Mouse (Mus musculus) embryonic facial prominence, embryonic 14.5 days (tissue): ENCODE measurements around the gene Nat8f1. TPM values are rescaled to one million over a fixed set of nuclear protein-coding genes. Genes with fewer than 3 reads are reported as not detected.
"Not testable (repeated sequence)": the region's sequence is repeated elsewhere in the genome, so short reads cannot be mapped to it uniquely, and the experiment has no call there.

ENCODE experiments used
- ATAC-seq: fragments of 200-750 bp; cut with Nextera tagmentation; 2 replicates; pipeline ENCODE4 v1.8.0; 2017; ENCODE audit warnings: low read depth, moderate number of reproducible peaks, moderate TSS enrichment
- DNase-seq: peaks from one replicate; pipeline ENCODE4 v3.0.0-alpha.2; 2015; ENCODE audit warnings: low spot score
- H3K27ac ChIP-seq: fragments of 300-500 bp; sonication (generic); replicated peaks from 2 replicates; pipeline ENCODE4 v1.5.1; 2014; ENCODE audit warnings: low read depth, mild to moderate bottlenecking, low read length, moderate library complexity
- H3K27me3 ChIP-seq: fragments of 300-500 bp; sonication (generic); replicated peaks from 2 replicates; pipeline ENCODE4 v1.6.1; 2014; ENCODE audit warnings: low read length; ENCODE audit not compliant: control insufficient read depth, insufficient read depth
- H3K36me3 ChIP-seq: fragments of 300-500 bp; sonication (generic); 2 replicates; pipeline ENCODE4 v1.6.1; 2014; ENCODE audit warnings: low read length, mixed read lengths; ENCODE audit not compliant: control insufficient read depth, insufficient read depth
- H3K4me1 ChIP-seq: fragments of 300-500 bp; sonication (generic); 2 replicates; pipeline ENCODE4 v1.6.1; 2014; ENCODE audit warnings: antibody characterized with exemption, low read length; ENCODE audit not compliant: control insufficient read depth, insufficient read depth
- H3K4me2 ChIP-seq: fragments of 300-500 bp; sonication (generic); 2 replicates; pipeline ENCODE4 v1.6.1; 2014; ENCODE audit warnings: low read depth, mild to moderate bottlenecking, low read length, moderate library complexity, mixed read lengths
- H3K4me3 ChIP-seq: fragments of 300-500 bp; sonication (generic); 2 replicates; pipeline ENCODE4 v1.5.1; 2014; ENCODE audit warnings: low read depth, mild to moderate bottlenecking, low read length
- H3K9ac ChIP-seq: fragments of 300-500 bp; sonication (generic); 2 replicates; pipeline ENCODE4 v1.6.1; 2014; ENCODE audit warnings: low read depth, mild to moderate bottlenecking, low read length, moderate library complexity, mixed read lengths
- H3K9me3 ChIP-seq: fragments of 300-500 bp; sonication (generic); 2 replicates; pipeline ENCODE4 v1.6.1; 2016; ENCODE audit warnings: low read length; ENCODE audit not compliant: control insufficient read depth
- WGBS: fragments of 180-500 bp; shearing (Covaris S2); extraction: QIAGEN DNeasy Blood & Tissue Kit; methylation state at CpG from one replicate; pipeline ENCODE4 v1.1.7; 2014; 5-methylcytosine and 5-hydroxymethylcytosine counted together
- polyA plus RNA-seq: library from polyadenylated mRNA; unstranded; fragments of >200 nt; fragmentation: Nextera tagmentation; extraction: Ambion mirVana; gene quantifications from 2 replicates; pipeline ENCODE4 v1.2.1, GENCODE M21; 2014

Nat8f1 gene
- polyA plus RNA-seq, 1 experiment from 2014 or later = 4.2 TPM

DNA sequence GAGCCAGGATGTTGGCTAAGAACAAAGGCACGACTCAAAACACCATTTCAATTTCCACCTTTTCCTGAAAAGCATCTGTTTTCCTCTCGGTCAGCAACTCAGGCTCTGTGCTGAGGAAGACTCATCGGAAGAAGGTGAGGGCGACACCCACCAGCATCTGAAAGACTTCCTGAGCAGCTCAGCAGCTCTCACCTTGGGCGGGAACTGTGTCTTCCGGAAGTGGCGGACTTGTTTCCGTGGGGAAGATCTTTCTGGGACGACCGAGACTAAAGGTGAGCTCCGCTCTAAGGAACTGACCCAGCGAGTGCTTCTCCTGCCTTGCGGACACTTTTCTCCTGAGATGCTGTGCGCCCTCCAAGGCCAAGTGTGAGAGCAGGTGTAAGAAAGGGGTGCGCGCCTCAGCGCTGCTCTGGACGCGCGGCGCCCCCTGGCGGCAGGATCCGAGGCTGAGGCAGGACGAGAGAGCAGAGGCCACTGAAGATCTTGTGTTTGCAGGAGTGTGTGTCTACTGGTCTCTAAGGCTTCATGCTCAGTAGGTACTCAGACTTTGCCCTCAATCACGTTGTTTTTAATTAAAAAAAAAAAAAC lies 20.3 kb downstream of the Nat8f1 start:
- H3K36me3 ChIP-seq, ATAC-seq, H3K9ac ChIP-seq, DNase-seq, H3K27ac ChIP-seq, H3K4me1 ChIP-seq, H3K27me3 ChIP-seq, H3K4me3 ChIP-seq, H3K4me2 ChIP-seq: not testable (repeated sequence)
- WGBS = 73% methylated on average over 25 of the region's 25 CpGs
- H3K9me3 ChIP-seq = peaks cover 18% of the 10 kb centered on the region

DNA sequence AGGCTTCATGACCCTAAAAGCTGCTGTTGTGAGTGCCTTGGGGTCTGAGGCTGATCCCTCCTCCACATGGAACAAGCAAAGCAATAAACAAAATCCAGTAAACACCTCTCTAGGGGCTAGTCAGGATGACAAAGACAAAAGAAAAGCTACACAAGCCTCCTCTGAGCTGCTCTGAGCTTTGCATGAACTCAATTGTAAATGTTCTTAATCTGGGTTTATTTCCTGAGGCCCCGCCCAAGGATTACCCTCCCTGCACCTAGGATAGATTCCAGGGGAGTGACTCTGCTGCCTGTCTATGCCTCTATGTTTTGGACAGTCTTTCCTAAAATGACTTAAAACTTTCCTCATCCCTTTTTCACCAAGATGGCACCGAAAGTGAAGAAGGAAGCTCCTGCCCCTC lies 26.5 kb downstream of the Nat8f1 start:
- Histone ChIP-seq H3K4me3 (no peak overlapping the region), H3K27me3 (no peaks in the 10 kb centered on the region), H3K27ac (no peak overlapping the region), H3K36me3 (no peaks in the 10 kb centered on the region), H3K9ac (no peak overlapping the region), H3K9me3 (peaks cover 24% of the 10 kb centered on the region), H3K4me1 (no peaks in the 10 kb centered on the region), H3K4me2 (no peak overlapping the region)
- ATAC-seq (no peak), DNase-seq (no peak)
- WGBS = 85% methylated on average over 2 of the region's 2 CpGs

DNA sequence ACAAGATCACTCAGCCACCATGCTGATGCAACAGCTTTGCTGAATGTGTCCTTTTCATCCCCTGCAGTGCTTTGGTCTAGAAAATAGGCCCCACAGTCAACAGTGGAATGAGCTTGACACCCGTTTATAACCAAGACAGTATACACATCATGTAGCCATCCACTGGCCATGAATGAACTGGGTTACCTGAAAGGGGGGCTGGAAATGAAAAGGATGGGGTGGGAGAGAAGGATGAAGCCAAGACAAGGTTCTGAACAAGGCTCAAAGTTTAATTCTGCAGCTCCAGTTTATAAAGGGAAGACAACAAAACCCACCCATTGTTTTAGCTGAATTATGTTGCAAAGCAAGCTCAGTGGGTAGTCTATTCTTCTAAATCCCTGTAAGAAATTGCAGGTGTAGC lies 31.2 kb downstream of the Nat8f1 start:
- H3K9ac ChIP-seq = no peak overlapping the region
- H3K27me3 ChIP-seq = no peaks in the 10 kb centered on the region
- WGBS = 83% methylated on average over 1 of the region's 1 CpGs
- DNase-seq (no peak), ATAC-seq (no peak)
- peaks cover 23% of the 10 kb centered on the region for H3K9me3 ChIP-seq
- H3K4me2 ChIP-seq = no peak overlapping the region
- H3K27ac ChIP-seq = no peak overlapping the region
- H3K4me1 ChIP-seq = no peaks in the 10 kb centered on the region
- H3K36me3 ChIP-seq = no peaks in the 10 kb centered on the region
- no peak overlapping the region for H3K4me3 ChIP-seq

DNA sequence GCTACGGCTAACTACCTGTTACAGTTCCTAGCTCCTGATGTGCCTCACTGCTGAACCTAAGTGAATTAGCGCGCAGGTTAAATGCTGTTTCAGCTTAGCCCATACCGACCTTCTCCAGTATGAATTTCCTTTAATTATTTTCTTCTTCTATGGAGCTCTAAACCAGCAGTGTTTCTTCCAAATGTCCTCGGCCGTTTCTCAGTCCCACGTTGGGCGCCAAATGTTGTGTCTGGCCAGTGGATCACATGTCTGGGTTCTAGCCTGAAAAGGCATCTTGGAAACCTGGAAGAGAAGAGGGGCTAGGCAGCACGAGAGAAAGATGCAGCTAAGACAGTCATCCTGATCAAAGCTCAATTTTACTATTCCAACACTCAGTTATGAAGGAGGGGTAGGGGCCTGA lies 32.2 kb downstream of the Nat8f1 start:
- not testable (repeated sequence) for H3K4me2 ChIP-seq, ATAC-seq, H3K4me3 ChIP-seq, H3K9ac ChIP-seq, H3K36me3 ChIP-seq, H3K27ac ChIP-seq, H3K4me1 ChIP-seq, DNase-seq, H3K27me3 ChIP-seq
- WGBS = 89% methylated on average over 9 of the region's 9 CpGs
- peaks cover 23% of the 10 kb centered on the region for H3K9me3 ChIP-seq

DNA sequence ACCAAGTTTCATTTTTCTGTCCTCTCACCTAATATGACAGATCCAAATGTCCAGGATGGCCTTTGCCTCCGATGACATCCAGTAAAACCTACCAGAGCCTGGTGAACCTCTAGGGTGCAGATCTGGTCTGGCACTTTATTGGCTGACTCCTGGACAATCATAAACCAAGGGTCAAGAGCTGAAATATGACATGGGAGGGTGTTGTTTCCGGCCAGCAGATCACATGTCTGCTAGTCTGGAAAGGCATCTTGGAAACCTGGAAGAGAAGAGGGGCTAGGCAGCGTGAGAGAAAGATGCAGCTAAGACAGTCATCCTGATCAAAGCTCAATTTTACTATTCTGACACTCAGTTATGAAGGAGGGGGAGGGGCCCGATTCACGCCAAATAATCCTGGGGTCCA lies 46.5 kb downstream of the Nat8f1 start, which contains the start of gene Nat8f2:
Nat8f2 (minus strand) TSS at position 153 of the 400 bp plus-strand sequence.
- H3K27ac ChIP-seq, H3K9me3 ChIP-seq, H3K27me3 ChIP-seq, H3K9ac ChIP-seq, DNase-seq, H3K4me1 ChIP-seq, H3K4me2 ChIP-seq, H3K36me3 ChIP-seq, H3K4me3 ChIP-seq, ATAC-seq: not testable (repeated sequence)
- 81% methylated on average over 5 of the region's 5 CpGs for WGBS

DNA sequence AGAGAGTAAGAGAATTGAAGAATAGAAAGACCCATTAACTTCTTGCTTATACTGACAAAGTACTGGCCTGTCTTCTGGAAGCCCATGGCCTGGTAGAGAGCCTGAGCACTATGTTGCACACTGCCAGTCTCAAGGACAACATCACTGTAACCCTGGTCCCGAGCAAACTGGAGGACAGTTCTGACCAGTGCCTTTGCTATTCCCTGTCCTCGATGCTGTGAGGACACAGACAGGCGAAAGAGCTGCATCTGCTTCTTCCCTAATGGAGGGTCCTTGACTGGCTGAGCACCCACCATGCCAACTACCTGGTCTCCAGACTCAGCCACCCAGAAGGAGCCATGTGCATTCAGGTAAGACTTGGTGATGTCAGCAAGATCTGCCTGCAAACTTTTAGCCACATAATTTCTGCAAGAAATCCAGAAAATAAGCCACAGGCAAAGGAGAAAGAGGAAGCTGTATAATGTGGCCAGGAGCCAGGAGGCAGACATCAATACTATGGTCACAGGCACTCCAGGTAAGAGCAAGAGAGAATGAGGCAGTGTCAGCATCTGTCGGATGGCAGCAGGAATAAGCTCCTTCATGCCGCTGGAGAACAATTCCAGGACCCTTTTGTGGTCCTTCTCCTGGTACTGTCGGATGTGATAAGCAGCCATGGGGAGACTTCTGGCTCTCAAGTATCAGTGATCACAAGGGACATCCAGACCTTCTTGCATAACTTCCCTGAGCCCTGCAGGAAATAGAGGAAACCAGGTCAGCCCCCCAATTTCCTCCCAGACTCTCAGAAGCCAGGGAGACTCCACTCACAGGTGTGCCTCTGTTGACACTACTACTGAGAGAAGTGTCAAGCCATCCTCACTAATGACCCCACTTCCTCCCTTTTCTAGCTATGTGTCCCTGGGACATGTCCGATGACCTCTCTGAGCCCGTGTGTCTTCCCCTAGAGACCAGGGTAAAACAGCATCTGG lies 47.5 kb downstream of the Nat8f1 start:
- no peak overlapping the region for H3K27ac ChIP-seq
- H3K36me3 ChIP-seq = no peaks in the 10 kb centered on the region
- H3K9ac ChIP-seq = no peak overlapping the region
- no peak overlapping the region for H3K4me2 ChIP-seq
- H3K9me3 ChIP-seq = no peaks in the 10 kb centered on the region
- DNase-seq (no peak), ATAC-seq (no peak)
- H3K4me1 ChIP-seq = no peaks in the 10 kb centered on the region
- WGBS = 66% methylated on average over 8 of the region's 8 CpGs
- no peak overlapping the region for H3K4me3 ChIP-seq
- H3K27me3 ChIP-seq = no peaks in the 10 kb centered on the region

DNA sequence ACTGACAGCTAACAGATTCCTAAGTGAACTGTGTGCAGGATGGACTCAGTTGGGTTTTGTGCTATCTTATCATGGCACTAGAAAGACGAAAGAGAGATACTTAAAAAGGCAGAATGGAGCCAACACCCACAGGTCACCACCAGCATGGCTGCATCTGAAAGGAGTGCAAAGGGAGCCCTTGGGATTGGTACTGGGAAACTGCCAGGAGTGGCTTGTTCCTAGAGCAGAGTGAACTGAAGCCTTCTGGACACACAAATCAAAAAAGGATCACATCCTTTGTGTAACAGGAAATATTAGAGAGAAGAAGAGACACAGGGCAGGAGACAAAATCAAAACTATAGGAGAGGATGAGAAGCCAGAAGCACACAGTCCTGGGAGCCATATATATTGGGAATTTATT lies 48.5 kb downstream of the Nat8f1 start:
- not testable (repeated sequence) for H3K27me3 ChIP-seq, H3K4me2 ChIP-seq, H3K36me3 ChIP-seq, DNase-seq, ATAC-seq, H3K9me3 ChIP-seq, H3K4me1 ChIP-seq, H3K27ac ChIP-seq, H3K4me3 ChIP-seq, H3K9ac ChIP-seq
- 67% methylated on average over 1 of the region's 1 CpGs for WGBS

DNA sequence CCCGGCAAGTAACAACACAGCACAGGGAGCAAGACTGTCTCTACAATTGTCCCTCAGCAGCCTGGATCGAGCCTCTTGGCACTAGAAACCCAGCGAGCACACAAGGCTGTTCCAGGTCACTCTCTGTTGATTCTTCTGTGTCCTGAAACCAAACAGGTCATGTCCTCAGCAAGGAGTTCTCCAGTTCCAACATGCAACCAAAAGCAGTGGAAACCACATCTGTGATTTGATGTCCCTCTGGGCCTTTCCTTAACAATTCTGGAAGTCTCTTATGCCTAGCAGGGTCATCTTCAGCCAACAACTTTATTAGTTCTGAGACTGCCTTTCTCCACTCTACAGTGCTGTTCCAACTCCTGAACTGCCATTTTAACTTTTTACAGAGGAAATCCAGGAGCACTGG lies 49.3 kb downstream of the Nat8f1 start:
- not testable (repeated sequence) for H3K4me3 ChIP-seq, ATAC-seq, H3K9me3 ChIP-seq, H3K27me3 ChIP-seq, DNase-seq, H3K27ac ChIP-seq, H3K9ac ChIP-seq, H3K36me3 ChIP-seq, H3K4me1 ChIP-seq, H3K4me2 ChIP-seq
- 84% methylated on average over 3 of the region's 3 CpGs for WGBS
